Mouse (Mus musculus): ENCODE measurements around the gene St6galnac6.

The St6galnac6 gene

DNA sequence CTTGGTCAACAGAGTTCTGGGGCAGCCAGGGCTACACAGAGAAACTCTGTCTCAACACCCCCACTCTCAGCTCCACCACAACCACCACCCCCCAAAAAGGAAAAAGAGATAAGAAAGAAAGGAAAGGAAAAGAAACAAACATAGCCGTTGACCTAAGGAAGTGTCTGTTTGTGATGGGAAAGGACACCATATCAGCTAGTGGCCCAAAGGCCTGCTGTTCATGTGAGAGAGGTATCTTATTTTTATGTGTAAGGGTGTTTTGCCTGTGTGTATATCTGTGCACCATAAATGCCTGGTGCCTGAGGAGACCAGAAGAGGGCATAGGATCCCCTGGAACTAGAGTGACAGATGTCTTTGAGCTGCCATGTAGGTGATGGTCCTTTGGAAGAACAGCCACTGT, 40.1 kb downstream of the St6galnac6 start:
- DNase-seq (ENCODE audit: low spot score), result no peak

DNA sequence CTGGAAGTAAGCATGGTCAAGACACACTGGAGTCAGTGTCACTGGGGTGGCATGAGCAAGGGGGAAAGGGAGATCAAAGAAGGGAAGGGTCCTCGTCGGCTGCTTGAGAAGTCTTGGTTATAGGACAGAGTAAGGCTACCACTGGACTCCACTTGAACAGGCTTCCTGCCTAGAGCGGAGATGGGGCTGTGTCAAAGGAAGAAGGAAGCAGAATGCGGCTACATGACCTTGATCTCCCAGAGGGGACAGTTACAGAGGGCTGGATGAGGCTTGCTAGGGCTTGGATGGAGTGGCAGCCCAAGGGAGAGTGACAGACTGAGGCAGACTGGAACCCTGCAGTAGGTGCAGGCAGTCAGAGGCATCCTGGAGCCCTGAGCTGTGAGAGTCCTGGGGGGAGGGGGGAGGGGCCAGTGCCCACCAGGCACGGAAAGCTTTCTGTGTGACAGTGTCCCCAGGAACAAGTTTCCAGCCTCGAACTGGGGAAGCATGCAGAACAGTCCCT, 41.1 kb downstream of the St6galnac6 start:
- no peak for DNase-seq (ENCODE audit: low spot score)

DNA sequence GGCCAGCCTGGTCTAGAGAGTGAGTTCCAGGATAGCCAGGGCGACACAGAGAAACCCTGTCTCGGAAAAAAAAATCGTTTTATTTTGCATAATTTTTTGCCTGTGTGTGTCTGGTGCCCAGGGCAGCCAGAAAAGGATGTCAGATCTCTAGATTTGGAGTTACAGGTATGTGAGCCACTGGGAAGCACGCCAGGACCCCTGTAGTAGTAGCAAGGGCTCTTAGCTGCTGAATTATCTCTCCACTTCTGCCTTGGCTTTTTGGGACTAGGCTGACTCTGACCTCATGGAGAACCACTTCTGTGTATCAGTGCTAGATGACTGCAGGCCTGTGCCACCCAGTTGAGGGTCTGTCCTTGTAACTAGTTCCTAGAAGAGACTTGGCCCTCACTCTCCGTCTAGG, 42.3 kb downstream of the St6galnac6 start:
- no peak for DNase-seq (ENCODE audit: low spot score)

DNA sequence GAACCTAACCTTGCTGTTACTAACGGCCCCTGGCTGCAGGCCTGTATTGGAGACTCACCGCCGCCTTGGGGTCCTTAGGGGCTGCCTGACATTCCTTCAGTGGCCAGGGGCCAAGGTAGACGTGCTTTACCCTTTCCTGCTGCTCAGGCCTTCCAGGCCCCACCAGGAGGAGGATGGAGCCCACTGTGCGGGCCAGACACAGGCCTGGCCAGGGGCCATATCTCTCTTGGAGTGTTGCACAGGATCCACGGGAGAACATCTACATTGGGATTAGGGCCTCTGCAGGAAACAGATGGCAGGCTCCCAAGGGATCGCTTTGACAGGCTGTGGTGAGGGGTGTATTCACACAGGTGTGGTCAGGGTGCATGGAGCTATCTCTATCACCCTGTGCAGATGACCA, 43.3 kb downstream of the St6galnac6 start:
- DNase-seq (ENCODE audit: low spot score), result no peak

DNA sequence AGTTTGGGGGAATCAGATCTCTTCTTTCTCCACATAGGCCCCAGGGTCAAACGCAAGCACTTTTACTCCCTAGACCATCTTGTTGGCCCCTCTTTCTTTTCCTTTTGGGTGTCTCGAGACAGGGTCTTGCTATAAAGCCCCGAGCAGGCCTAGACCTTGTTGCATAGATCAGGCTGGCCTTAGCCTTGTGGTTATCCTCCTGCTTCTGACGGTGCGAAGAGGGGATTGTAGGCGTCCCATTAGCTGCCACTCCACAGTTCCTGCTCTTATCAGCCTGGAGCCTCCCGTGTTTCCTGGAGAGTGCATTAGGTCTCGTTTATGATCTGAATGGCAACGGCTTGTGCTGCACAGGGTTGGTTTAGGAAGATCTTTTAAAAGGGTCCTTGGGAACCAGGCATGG, 44.6 kb downstream of the St6galnac6 start:
- DNase-seq (ENCODE audit: low spot score), result no peak

DNA sequence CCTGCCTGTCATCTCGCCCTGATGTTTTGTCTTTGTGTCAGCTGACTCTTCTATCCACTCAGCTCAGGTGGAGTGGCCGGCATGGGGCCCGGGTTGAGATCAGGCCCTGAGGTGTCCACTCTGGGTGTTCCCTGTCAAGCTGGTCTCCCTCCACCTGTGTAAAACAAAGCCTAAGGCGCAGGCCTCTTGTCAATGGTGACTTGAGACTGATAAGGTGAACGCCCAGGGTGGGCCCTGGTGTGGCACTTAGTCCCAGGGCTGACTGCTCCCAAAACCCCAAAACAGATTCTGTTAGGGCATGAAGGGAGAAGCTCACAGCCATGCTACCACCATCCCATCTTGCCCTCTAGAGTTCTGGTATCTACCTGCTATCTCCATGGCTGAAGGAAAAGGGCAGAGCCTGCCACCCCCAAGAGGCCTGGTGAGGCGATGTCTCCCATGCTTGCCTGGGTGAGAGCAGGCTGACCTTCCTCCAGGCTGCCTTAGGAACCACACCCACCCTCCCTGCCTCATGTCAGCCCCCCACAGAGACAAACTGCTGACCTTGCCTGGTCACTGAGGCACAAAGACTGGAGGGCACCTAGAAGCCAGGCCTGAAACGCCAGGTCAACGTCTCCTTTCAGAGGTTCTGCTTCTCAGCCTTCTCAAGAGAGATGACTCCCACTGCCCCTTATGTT, 45.4 kb downstream of the St6galnac6 start:
- DNase-seq (ENCODE audit: low spot score), result no peak

DNA sequence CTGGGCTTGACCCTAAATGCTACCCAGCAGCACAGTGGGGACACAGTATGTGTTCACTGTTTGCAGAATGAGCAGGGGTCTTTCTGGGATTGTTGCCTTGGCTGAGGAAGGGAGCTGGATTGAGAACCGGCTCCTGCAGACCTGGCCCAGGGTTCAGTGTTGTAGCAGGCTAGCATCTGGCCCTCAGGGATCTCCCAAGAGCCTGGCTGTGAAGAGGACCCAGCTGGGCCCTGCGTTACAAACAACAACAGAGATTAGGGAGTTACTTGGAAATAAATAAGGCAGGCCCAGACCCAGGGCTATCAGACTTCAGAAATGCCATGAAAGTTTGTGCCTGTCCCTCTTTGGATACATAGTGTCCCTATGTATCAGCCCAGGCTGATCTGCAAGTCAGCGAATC, 46.1 kb downstream of the St6galnac6 start:
- no peak for DNase-seq (ENCODE audit: low spot score)

DNA sequence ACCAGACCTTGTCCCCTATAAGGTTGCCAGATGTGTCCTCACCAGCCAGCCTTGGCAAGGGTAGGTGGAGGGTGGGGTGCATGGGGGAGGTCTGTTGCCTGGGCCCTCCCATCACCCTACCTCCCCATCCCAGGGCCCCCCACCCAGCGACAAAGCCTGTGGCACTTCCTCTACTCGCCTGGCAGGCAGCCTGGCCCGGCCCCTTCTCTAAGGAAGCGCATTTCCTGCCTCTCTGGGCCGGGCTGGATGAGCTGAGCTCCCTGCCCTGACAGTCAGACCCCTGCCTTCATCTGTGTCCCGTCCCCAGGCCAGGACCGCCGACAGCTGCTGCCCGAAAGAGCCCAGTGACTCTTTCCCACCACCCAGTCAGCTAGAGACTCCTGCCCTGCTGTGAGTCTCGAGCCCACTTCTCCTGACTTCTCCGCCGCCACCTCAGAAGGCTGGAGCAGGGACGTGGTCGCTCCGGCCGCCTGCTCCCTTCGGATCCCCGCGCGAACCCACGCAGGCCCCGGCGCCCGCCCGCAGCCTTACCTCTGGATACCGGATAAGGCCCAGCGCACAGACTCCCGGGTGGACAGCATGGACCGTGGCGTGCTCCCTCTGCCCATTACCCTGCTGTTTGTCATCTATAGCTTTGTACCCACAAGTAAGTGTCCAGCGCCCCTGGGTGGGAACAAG, 47.0 kb downstream of the St6galnac6 start, which contains the start of gene Eng:
Gene Eng, plus strand, starts transcription at position 217 of the 678 bp plus-strand sequence.
- no peak for DNase-seq (ENCODE audit: low spot score)

DNA sequence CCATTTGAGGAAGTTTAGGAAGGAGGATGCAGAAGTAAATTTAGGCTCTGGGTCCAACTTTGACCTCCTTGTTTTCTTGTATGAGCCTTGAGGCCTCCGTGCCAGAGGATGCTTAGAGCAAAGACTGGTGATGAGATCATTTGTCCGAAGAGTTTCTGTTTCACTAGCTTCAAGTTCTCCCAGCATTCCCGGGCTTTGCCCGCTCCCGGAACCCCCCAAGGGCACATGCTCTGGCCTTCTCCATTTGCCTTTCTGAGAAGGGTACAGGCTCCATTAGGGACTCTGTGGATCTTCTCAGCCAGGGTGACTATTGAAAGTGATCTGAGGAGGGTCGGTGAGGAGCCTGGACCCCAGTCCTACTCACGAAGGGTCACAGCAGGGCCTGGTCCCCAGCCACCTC, 47.9 kb downstream of the St6galnac6 start:
- DNase-seq (ENCODE audit: low spot score), result no peak

DNA sequence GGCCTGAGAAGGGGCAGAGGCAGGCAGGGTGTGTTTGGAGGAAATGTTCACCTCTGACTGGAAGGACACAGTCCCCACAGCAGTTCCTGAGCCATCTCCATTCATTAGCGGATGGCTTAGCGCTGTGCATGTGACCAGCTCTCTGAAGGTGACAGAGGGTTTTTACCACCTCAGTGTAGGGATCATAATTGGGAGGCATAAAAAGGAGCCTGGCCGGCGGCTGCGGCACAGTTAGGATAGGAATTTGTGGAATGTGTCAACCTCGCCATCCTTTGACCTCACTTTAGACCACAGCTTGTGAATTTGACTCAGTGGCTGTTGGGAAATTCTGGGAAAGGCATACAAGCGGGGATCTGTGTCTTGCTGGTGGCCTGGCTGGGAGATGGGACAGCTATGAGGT, 54.3 kb downstream of the St6galnac6 start:
- no peak for DNase-seq (ENCODE audit: low spot score)

DNA sequence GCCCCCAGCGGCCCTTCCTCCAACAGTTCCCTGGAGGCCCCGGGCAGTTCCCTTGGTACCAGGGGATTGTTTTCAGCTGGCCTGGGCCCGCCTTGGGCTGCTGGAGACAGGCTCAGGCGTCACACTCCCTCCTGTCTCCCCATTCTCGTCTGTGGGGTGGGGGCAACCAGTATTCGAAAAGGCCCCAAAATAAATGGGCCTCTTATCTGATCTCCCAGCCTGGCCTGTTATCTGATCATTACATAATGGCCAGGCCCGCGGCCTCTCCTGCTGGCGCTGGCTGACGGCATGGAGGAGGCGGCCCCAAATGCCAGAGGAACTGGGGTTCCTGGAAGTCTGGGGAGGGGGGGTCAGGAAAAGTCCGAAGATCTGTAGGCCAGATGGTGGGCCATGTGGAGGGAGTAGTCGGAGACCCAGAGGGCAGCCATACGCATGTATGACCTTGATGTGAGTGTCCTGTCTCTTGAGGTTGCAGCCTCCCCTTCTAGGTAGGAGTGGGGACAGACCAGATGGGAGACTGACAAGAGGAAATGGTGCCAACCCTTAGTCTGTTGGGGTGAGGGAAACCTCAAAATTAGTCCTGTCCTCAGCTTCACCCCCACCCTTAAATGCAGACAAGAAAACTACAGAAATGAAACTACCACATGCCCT, 55.4 kb downstream of the St6galnac6 start:
- no peak for DNase-seq (ENCODE audit: low spot score)

DNA sequence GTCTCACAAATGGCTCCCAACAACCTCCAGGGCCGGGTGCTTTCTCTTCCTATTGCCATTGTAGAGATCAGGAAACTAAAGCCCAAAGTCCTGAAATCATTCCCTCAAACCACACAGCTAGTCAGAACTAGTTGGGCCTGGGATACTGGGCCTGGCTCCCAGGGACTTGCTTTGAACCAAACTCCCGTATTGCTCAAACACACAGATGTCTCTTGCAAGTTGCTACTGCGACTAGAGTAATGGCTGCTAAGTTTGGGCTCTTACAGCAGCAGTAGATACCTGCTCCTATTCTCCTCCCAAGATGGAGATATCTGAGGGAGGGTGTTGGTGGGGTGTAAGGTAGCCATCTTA, 55.9 kb downstream of the St6galnac6 start:
- DNase-seq (ENCODE audit: low spot score), result no peak

DNA sequence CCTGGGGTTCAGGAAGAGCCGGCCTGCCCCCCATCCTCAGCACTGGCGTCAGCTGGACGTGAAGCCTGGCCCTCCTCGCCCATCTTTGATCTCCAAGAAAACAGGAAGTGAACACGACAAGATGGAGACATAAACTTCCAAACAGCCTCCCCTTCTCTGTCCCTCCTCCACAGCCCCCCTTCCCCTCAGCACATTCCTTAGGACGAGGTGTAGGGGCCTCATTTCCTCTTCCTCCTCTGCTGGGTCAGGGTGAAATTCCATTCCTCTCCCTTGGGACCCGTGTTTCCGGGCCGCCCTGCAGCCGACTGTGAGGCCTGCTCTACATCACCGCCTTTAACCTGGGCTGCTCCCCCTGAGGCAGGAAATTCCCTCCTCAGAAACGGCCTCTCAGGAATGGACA, 56.3 kb downstream of the St6galnac6 start:
- no peak for DNase-seq (ENCODE audit: low spot score)

DNA sequence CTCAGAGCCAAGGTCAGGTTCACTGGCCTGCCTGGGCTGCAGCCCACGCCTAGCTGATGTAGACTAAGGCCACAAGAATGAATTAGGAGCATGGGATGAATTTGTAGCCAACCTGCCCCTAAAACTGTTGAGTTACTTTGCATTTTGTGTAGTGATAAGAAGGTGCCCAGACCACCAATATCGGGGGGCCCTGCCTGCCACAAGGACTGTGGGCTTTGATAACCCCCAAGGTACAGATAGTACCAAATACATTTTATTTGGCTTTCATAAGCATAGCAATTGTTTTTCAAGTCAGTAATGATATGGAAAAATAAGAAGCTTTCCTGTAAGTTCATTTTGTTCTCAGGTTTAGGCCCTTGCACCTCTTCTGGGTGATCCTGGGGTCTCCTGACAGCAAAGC, 59.4 kb downstream of the St6galnac6 start:
- DNase-seq (ENCODE audit: low spot score), result no peak

DNA sequence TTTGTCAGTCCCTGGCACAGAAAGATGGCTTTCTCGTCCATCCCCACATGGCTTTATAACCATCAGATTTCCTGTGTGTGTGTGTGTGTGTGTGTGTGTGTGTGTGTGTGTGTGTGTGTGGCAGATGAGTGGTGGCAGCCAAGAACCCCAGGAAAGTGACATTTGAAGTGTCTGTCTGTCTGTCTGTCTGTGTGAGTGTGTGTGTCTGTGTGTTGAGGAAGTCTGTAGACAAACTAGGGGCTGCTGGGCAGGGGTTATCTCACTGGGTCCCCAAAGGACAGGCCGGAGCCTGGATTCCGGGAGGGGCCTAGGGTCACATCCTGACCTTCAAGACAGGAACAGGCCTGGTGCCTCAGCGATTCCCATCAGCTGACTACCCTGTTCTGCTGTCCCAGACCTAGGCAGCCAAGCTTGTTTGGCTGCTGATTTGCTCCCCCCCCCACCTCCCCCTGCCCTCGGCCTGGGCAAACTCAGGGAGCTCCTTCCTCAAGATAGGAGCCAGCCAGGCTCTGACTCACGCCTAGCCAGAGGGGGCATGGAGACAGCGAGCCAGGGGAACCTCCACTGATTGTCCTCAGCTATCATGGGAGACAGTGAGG, 62.1 kb downstream of the St6galnac6 start:
- DNase-seq (ENCODE audit: low spot score), result no peak

DNA sequence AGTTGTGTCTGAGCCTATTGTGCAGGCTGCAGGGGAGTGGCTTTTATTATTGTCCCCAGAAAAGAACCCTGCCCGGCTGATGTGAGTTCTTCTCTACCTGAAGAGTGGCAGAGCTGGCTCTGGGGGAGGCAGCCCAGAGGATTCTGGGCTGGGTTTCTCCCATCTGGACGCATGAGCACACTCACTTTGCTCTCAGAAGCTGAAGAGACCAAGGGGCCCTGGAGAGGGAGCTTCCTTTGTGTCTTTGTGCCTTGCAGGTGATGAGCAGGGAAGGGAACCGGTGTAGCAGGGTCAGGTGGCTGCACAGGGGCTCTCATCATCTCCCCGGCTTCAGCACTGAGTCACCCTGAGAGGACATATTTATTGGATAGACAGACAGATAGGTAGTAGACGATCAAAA, 62.8 kb downstream of the St6galnac6 start:
- no peak for DNase-seq (ENCODE audit: low spot score)

DNA sequence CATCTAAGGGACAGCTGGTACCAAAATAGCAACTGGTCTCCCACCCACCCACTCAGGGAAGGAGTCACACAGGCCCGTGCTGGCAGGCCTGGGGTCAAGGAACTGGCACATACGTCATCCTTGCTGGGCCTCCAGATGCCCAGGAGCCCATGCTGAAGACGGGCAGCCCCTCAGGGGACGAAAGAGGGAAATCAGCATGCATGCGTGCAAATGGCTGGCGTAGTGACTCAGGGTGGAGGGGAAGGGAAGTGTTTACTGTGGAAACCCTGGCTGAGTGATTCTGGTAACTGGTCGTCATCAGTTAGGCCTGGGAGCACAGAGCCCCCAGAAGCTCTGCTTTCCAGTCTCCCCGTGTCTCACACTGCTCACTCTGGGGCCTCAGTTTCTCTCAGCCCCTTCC, 65.8 kb downstream of the St6galnac6 start:
- no peak for DNase-seq (ENCODE audit: low spot score)

DNA sequence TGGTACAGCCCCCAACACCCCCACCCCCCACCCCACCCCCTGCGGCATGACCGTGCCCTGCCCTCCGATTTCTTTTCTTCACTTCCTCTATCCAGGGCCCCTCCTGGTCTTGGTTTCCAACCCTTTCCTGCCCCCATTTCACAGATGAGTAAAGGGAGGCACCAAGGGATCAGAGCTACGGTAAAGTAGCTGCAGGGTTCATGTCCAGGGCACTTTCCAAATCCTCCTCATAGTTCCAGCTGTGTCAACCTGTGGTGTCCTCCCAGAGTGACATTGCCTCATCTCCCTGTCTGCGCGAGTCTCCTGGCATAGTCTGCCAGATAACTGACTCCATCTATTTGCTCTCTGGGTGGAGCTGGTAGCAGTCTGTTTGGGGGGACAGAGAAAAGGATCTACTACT, 66.3 kb downstream of the St6galnac6 start:
- no peak for DNase-seq (ENCODE audit: low spot score)

DNA sequence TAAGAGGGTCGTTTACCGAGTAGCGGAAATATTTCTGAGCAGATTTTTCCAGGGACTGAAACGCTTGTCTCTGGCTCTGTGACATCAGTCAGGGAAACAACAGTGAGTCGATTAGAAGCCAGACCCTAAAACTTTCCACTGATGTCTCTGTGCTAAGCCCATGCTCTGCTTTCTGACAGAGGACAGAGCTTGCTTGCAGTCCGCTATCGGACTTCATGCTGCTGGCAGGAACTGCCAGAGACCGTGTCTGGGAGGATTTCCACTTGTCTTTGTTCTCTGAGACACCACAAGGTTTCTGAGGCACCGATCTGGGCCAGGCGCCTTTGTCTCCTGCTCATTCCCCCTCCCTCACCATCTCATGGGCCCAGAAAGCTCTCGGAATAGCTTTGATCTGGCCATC, 68.3 kb downstream of the St6galnac6 start:
- no peak for DNase-seq (ENCODE audit: low spot score)

DNA sequence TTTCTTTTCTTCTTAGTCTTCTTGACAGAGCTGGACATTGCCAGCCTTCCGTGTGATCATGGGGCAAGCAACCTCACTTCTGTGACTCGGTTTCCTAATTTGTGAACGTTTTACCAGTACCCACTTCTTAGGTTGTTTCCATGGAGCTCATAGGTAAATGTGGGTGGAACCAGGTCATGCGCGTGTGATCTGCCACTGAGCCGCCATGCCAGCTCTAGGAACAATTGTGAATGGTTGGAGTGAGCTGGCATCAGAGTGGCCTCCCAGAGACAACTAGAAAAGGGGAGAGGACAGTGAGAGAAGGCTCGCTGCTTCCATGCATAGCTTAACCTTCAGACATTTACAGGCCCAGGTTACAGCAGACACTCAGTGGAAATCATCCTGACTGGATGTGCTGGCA, 68.7 kb downstream of the St6galnac6 start:
- DNase-seq (ENCODE audit: low spot score), result no peak

DNA sequence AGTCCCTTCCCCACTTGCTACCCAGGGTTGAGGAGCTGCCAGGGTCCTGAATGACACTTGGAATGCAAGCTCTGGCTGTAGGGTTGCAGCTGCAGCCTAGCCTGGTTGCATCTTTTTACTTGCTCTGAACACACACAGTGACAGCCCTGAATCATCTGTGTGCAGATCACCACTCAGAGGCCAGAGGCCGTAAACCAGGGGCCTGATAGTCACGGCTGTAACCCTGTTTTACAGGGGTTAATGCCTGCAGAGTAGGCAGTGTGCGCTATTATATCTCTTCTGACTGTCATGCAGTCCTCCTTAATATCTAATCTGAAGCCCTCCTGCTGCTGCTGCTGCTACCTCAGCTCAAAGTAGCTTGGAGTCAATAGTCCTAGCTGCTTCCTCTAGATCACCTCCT, 70.4 kb downstream of the St6galnac6 start:
- DNase-seq (ENCODE audit: low spot score), result no peak
